Mouse (Mus musculus): ENCODE data around the gene Plgrkt. TPM values are rescaled to one million over a fixed set of nuclear protein-coding genes. Genes with fewer than 3 reads are reported as not detected.

The Plgrkt gene
- polyA plus RNA-seq, 1 experiment from 2014 or later, result 58.1 TPM

DNA sequence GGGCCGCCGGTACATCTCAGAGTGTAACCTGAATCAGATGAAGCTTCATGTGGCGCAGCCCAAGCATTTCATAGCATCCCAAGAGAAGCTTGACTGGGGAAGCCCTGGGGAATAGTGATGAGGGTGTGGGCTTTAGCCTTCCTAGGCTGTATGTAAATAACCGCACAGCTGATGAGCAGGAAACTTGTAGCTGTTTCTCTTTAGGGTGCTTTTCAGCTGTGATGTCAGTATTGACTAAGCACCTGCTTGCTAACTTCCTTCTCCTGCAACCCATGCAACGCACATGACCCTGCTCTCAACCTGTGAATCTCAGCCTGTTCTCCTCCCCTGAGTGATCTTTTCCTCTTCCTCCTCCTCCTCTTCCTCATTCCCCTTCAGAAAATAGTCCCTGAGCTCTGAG is 3.1 kb downstream of the Plgrkt start:
- H3K9me3 ChIP-seq, result no peaks in the 10 kb centered on the region
- WGBS, result 76% methylated on average over 5 of the region's 5 CpGs
- H3K36me3 ChIP-seq, result no peaks in the 10 kb centered on the region
- H3K4me3 ChIP-seq, result no peak overlapping the region
- H3K9ac ChIP-seq, result no peak overlapping the region
- H3K4me1 ChIP-seq, result peaks cover 18% of the 10 kb centered on the region
- H3K27ac ChIP-seq, result no peak overlapping the region
- no peak overlapping the region for H3K4me2 ChIP-seq (replicated peaks)
- no peak for ATAC-seq (ENCODE audit: low FRiP score, low read depth)
- peaks cover 5% of the 10 kb centered on the region; the same call in 1 of the 2 replicates for H3K27me3 ChIP-seq

DNA sequence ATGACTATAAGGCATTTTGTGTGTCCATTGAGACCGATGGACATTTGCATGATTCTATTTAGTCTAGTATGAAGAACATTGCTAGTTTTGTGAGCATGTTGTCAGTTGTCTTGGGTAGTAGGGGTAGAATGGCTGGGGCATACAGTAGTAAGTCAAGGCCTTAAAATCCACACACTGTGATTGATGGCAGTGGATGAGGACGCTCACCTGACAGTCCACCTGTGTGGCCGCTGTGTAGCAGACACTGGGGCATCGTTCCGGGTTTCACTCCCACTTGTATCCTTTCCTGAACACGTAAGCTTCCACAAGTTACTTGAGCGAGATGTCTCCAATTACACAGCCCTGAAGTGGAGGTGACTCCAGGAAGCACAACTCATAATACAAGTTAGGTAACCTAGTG is 3.6 kb downstream of the Plgrkt start:
- 86% methylated on average over 7 of the region's 7 CpGs for WGBS
- H3K27me3 ChIP-seq, result peaks cover 5% of the 10 kb centered on the region; the same call in 1 of the 2 replicates
- ATAC-seq (ENCODE audit: low FRiP score, low read depth), result no peak
- H3K27ac ChIP-seq, result no peak overlapping the region
- peaks cover 18% of the 10 kb centered on the region for H3K4me1 ChIP-seq
- peaks cover 4% of the 10 kb centered on the region; the same call in 1 of the 2 replicates for H3K36me3 ChIP-seq
- H3K4me2 ChIP-seq (replicated peaks), result no peak overlapping the region
- H3K9me3 ChIP-seq, result no peaks in the 10 kb centered on the region
- no peak overlapping the region for H3K4me3 ChIP-seq
- no peak overlapping the region for H3K9ac ChIP-seq

DNA sequence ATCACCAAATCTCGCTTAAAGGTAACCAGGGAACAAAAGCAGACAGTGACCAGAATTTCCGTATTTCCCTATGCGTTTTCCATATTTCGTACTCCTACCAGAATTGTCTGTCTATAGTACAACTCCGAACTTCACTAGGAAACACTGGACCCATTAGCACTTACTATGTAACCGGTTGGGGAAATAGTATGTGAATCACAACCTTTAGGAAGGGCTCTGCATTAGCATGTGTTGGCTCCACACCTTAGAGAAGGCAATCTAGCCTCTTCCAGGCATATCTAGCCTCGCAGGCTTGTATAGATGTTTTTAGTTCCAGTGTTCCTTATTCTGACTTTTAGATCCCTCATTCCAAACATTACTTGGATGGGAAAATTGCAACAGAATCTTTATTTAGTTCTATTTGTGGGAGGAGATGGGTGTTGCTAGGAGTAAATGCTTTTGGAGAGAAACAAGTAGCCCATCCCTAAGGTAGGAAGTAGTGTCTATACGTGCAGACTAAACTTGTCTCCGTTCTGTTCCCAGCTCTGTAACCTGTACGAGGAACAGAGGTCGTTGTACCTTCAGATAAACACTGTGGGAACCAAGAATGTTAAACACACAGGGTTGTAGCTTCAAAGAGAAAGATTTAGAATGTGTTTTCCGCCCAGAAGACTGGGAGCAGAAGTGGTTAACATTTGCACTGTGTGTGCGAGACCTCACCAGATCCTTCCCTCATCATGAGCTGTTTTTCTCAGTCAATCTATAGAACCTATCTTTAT is 4.8 kb downstream of the Plgrkt start:
- H3K9me3 ChIP-seq, result no peaks in the 10 kb centered on the region
- H3K4me3 ChIP-seq, result peak overlapping the region; percentile 67
- no peak overlapping the region for H3K27ac ChIP-seq
- peak overlapping the region; percentile 71 for H3K9ac ChIP-seq
- peaks cover 5% of the 10 kb centered on the region; the same call in 1 of the 2 replicates for H3K27me3 ChIP-seq
- peaks cover 18% of the 10 kb centered on the region for H3K4me1 ChIP-seq
- peaks cover 6% of the 10 kb centered on the region; the same call in 1 of the 2 replicates for H3K36me3 ChIP-seq
- H3K4me2 ChIP-seq (replicated peaks), result peak overlapping the region; percentile 83
- ATAC-seq (ENCODE audit: low FRiP score, low read depth), result no peak
- WGBS, result 45% methylated on average over 13 of the region's 13 CpGs

DNA sequence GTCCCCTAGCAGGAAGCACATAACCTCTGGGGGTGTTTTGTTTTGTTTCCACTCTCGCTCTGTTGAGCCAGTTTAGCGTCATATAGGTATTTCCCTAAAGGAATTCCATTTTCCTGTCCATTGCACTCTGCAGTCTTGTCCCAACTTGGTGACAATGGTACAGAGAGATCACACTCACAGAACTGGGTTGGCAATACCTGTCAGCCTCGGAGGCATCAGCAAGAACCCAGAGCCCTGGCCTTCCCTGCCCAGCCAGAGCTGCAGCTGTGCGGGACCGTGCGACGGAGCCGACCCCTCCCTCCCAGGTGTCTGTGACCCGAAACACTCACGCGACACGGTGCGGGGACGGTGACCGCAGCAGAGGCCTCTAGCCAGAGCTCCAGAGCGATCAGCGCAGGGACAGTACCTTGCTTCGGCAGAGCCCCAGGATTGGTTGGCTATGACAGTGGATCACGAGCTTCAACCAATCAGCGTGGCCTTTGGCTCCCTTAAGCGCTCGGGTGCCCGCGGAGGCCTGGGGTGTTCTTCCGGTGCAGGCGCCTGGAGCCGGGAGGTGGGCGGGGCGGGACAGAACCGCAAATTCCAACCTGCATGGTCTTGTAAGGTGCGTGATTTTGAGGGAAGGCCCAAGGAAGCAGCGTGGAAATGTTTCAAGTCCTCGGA is 5.6 kb downstream of the Plgrkt start:
- peak overlapping the region; percentile 67 for H3K4me3 ChIP-seq
- 3% methylated on average over 33 of the region's 33 CpGs for WGBS
- H3K9me3 ChIP-seq, result no peaks in the 10 kb centered on the region
- H3K27me3 ChIP-seq, result peaks cover 5% of the 10 kb centered on the region; the same call in 1 of the 2 replicates
- peak overlapping the region; percentile 83 for H3K4me2 ChIP-seq (replicated peaks)
- H3K27ac ChIP-seq, result no peak overlapping the region
- peaks cover 15% of the 10 kb centered on the region for H3K4me1 ChIP-seq
- peak overlapping the region; percentile 71 for H3K9ac ChIP-seq
- peaks cover 6% of the 10 kb centered on the region; the same call in 1 of the 2 replicates for H3K36me3 ChIP-seq
- peak; percentile 99 for ATAC-seq (ENCODE audit: low FRiP score, low read depth)

DNA sequence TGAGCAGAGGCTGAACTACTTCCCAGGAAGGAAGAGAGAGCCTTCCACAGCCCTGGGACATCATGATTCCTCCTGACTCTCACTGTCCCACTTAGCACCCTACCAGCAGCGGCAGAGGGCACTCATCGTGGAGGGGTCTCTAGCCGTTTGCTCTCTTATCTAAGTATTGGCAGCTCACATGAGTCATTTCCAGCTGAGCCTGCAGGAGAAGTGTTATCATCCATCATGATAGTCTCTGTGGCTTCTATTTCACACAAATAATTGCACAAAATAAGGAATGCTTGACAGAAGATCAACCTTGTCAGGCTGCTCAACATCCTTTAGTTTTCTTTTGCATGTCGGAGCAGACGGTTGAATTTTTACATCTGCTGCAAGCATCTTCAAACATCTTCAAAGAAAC is 6.9 kb downstream of the Plgrkt start:
- no peak for ATAC-seq (ENCODE audit: low FRiP score, low read depth)
- Histone ChIP-seq H3K27me3 (peaks cover 5% of the 10 kb centered on the region; the same call in 1 of the 2 replicates), H3K27ac (no peak overlapping the region), H3K9me3 (no peaks in the 10 kb centered on the region), H3K36me3 (peaks cover 6% of the 10 kb centered on the region; the same call in 1 of the 2 replicates), H3K4me2 (replicated peaks) (no peak overlapping the region), H3K4me3 (no peak overlapping the region), H3K4me1 (peaks cover 14% of the 10 kb centered on the region; the same call in 1 of the 2 replicates), H3K9ac (no peak overlapping the region)
- WGBS, result 78% methylated on average over 5 of the region's 5 CpGs

DNA sequence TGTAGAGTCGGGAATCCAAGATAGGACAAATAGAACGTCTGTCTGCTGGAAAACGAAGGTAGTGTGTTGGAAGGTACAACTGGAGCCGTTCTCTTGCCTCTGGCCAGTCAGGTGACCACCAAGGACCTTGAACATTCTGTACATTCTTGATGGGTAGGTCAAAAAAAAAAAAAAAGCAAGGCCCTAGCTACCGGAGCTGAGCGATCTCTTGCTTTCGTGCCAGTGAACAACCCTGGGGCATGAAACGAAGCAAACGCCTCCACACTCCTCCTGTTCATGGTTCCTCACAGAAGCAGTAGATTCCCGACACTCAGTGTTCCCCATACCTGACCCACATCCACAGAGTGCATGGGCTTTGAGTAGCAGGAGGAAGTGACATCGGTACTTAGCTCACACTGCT is 10.9 kb downstream of the Plgrkt start:
- H3K9me3 ChIP-seq, result no peaks in the 10 kb centered on the region
- 85% methylated on average over 11 of the region's 11 CpGs for WGBS
- ATAC-seq (ENCODE audit: low FRiP score, low read depth), result no peak
- no peaks in the 10 kb centered on the region for H3K27me3 ChIP-seq
- no peak overlapping the region for H3K9ac ChIP-seq
- H3K4me1 ChIP-seq, result peaks cover 12% of the 10 kb centered on the region
- H3K4me2 ChIP-seq (replicated peaks), result no peak overlapping the region
- H3K4me3 ChIP-seq, result no peak overlapping the region
- H3K27ac ChIP-seq, result no peak overlapping the region
- H3K36me3 ChIP-seq, result peaks cover 6% of the 10 kb centered on the region; the same call in 1 of the 2 replicates

DNA sequence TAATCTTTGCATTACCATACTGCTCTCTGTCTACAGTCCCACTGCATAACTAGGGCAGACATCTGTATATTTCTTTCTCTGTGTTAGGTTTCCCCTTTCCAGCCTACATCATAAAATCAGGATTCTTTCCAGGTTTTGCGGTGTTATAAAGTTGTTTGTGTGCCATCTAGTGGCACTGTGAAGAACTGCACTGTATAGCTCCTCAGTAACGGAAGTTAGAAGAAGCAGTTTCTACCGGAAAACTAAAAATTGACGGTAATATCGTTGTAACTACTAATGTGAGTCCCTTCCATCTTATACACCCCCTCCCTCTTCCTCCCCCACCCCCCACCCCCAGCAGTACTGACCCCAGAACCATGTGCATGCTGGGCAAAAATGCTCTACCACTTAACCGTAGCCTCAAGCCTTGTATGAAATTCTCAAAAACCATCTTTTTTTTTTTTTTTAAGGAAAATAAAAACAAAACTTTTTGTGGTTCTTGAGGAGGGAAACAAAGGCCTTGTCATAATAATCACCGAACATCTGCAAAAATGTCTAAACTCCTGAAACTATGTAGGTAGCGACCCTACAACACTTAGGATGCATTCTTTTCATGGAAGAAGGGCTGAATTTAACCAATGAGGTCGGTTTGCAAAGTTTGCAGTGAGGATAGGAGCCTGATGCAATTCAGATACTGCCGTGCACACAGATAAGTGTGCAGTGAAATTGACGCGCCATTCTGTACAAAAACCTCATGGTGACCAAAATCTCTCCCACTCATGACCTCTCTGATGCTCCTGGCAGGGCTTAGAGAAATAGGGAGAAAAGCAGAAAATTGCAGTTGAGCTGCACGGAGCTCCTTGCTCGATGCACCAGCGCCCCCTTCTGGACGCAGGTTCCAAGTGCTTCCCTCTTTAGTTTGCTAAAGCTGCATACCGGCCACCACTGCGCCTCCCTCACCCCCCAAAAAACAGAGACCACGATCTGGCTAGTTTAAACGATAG is 12.0 kb downstream of the Plgrkt start:
- H3K9ac ChIP-seq, result no peak overlapping the region; the same call in 1 of the 2 replicates
- WGBS, result 3% methylated on average over 20 of the region's 20 CpGs

DNA sequence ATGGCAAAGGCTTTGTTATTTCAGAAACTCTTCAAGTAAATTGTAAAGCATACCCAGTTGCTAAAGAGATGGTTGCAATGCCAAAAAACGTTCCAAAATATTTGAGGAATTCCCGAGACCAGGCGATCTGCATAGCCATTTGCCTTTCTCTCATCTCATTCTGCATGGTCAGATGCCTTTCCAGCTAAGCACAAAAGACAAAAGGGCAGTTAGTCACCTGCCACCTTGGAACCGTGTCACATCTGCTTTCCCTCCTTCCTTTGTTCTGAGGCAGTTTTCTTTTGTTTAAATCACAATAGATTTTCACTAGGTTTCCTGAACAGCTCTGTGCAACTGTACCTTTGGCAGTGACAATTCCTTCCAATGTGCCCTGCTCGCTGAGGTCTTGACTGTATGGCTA is 16.2 kb downstream of the Plgrkt start:
- ATAC-seq (ENCODE audit: low FRiP score, low read depth), result no peak
- no peak overlapping the region for H3K4me2 ChIP-seq (replicated peaks)
- no peaks in the 10 kb centered on the region; the same call in 1 of the 2 replicates for H3K4me1 ChIP-seq
- 59% methylated on average over 5 of the region's 5 CpGs for WGBS
- no peak overlapping the region for H3K9ac ChIP-seq
- H3K36me3 ChIP-seq, result no peaks in the 10 kb centered on the region
- no peak overlapping the region for H3K27ac ChIP-seq
- H3K27me3 ChIP-seq, result no peaks in the 10 kb centered on the region
- H3K4me3 ChIP-seq, result no peak overlapping the region
- H3K9me3 ChIP-seq, result no peaks in the 10 kb centered on the region

More for the DNA sequence above, 12.0 kb downstream of the Plgrkt start:
- Histone ChIP-seq H3K9me3 (no peaks in the 10 kb centered on the region), H3K4me2 (replicated peaks) (peak overlapping the region; percentile 71), H3K4me1 (peaks cover 1% of the 10 kb centered on the region; the same call in 1 of the 2 replicates), H3K36me3 (peaks cover 6% of the 10 kb centered on the region; the same call in 1 of the 2 replicates), H3K27ac (no peak overlapping the region), H3K27me3 (no peaks in the 10 kb centered on the region), H3K4me3 (peak overlapping the region; percentile 39)
- peak; percentile 73 for ATAC-seq (ENCODE audit: low FRiP score, low read depth)

DNA sequence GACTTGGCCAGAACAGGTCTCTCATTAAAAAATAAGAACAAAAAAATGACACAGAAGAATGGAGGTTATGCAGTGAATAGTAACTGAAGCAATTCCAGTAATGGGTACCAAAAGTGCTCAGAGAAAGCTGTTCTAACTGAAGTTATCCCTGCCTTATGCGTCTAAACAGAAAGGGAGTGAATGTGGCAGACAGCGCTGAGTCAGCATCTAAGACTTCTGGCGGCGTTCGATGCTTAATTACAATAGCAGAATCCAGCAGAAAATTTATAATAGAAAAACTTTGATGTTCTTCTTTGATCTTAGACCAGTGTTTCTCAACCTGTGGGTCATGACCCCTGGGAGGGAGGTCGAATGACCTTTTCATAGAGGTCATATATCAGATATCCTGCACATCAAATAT is 21.6 kb downstream of the Plgrkt start:
- Histone ChIP-seq H3K36me3 (no peaks in the 10 kb centered on the region), H3K27ac (no peak overlapping the region), H3K4me2 (replicated peaks) (no peak overlapping the region), H3K27me3 (no peaks in the 10 kb centered on the region), H3K9ac (no peak overlapping the region), H3K4me3 (no peak overlapping the region), H3K9me3 (no peaks in the 10 kb centered on the region), H3K4me1 (no peaks in the 10 kb centered on the region)
- ATAC-seq (ENCODE audit: low FRiP score, low read depth), result no peak
- WGBS, result 75% methylated on average over 6 of the region's 6 CpGs

DNA sequence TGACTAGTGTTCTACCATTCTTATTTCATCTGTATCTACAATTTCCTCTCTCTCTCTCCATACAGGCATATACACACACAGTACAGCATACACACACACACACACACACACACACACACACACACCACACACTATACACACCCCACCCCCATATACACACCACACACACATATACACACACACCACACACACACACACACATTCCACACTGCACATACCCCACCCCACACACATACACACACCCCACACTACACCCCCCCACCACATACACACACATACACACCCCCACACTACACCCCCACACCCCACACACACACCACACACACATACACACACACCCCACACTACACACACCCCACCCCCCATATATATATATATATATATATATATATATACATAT is 22.3 kb downstream of the Plgrkt start:
- no peaks in the 10 kb centered on the region for H3K4me1 ChIP-seq
- no peak overlapping the region for H3K4me3 ChIP-seq
- H3K27ac ChIP-seq, result no peak overlapping the region
- H3K4me2 ChIP-seq (replicated peaks), result no peak overlapping the region
- no peaks in the 10 kb centered on the region for H3K27me3 ChIP-seq
- no peaks in the 10 kb centered on the region for H3K9me3 ChIP-seq
- H3K9ac ChIP-seq, result no peak overlapping the region
- no peaks in the 10 kb centered on the region for H3K36me3 ChIP-seq
- ATAC-seq (ENCODE audit: low FRiP score, low read depth), result no peak

DNA sequence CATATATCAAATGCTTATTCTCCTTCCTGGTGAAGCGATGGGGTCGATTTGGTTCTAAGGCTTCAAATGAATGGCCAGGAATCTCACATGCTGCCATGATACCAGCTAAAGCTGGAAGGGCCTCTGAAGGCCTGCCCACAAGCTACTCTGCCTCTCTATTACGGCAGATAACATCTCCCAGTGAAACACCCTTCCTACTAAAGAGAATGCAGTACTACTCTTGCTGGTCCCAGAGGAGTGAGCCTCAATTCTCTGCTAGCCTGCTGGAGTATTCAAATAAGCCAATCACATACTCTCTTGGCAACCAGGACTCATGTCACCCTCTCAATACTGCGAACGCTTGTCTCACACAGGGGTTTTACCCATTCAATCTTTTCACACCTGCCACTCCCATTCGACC is 24.9 kb downstream of the Plgrkt start:
- Histone ChIP-seq H3K4me2 (replicated peaks) (no peak overlapping the region), H3K4me1 (no peaks in the 10 kb centered on the region), H3K9me3 (no peaks in the 10 kb centered on the region), H3K9ac (no peak overlapping the region), H3K36me3 (no peaks in the 10 kb centered on the region), H3K4me3 (no peak overlapping the region), H3K27ac (no peak overlapping the region), H3K27me3 (no peaks in the 10 kb centered on the region)
- 83% methylated on average over 6 of the region's 6 CpGs for WGBS
- ATAC-seq (ENCODE audit: low FRiP score, low read depth), result no peak
